Mouse (Mus musculus): ENCODE data around the gene Nkiras2. TPM values are rescaled to one million over a fixed set of nuclear protein-coding genes. Genes with fewer than 3 reads are reported as not detected.

Nkiras2 gene
- total RNA-seq, 1 experiment from 2014 or later, result 6.9 TPM

GRCm38 (mm10) chr11:100659806-100660205 lies 40.8 kb downstream of the Nkiras2 start:
- ATAC-seq (replicated peaks in 1 of 2; ENCODE audit: insufficient read depth in 1 of 2, low FRiP score in 2 of 2, low TSS enrichment in 1 of 2, low read depth in 1 of 2, poor library complexity in 2 of 2, severe bottlenecking in 2 of 2), result no peak

GRCm38 (mm10) chr11:100671049-100671448 lies 52.0 kb downstream of the Nkiras2 start:
- ATAC-seq (replicated peaks in 1 of 2; ENCODE audit: insufficient read depth in 1 of 2, low FRiP score in 2 of 2, low TSS enrichment in 1 of 2, low read depth in 1 of 2, poor library complexity in 2 of 2, severe bottlenecking in 2 of 2), result no peak

- no peak for ATAC-seq (replicated peaks in 1 of 2; ENCODE audit: insufficient read depth in 1 of 2, low FRiP score in 2 of 2, low TSS enrichment in 1 of 2, low read depth in 1 of 2, poor library complexity in 2 of 2, severe bottlenecking in 2 of 2)
Observed at GRCm38 (mm10) chr11:100671956-100672355, 52.9 kb downstream of the Nkiras2 start.

- ATAC-seq (replicated peaks in 1 of 2; ENCODE audit: insufficient read depth in 1 of 2, low FRiP score in 2 of 2, low TSS enrichment in 1 of 2, low read depth in 1 of 2, poor library complexity in 2 of 2, severe bottlenecking in 2 of 2), result peak in 1 of 2 experiments; percentile 29; a peak in 1 of 4 replicates
Observed at GRCm38 (mm10) chr11:100673169-100673568, 54.1 kb downstream of the Nkiras2 start.

Other genes starting within 250 kb of the Nkiras2 start
- 2.1 and 9.9 TPM in 2 replicates for gene Jup, start 221.5 kb upstream of the Nkiras2 start, total RNA-seq (2017)
- gene P3h4, start 204.4 kb upstream of the Nkiras2 start, total RNA-seq (2017), result 0.65 and 2.7 TPM in 2 replicates
- 0.38 and 0.74 TPM in 2 replicates for gene Fkbp10, start 203.5 kb upstream of the Nkiras2 start, total RNA-seq (2017)
- gene Nt5c3b, start 177.4 kb upstream of the Nkiras2 start, total RNA-seq (2017), result 50.2 and 73.2 TPM in 2 replicates
- 0.60 and 2.1 TPM in 2 replicates for gene Klhl10, start 177.3 kb upstream of the Nkiras2 start, total RNA-seq (2017)
- gene Klhl11, start 146.5 kb upstream of the Nkiras2 start, total RNA-seq (2017), result 27.6 and 34.2 TPM in 2 replicates
- 91.6 and 97.6 TPM in 2 replicates for gene Acly, start 91.2 kb upstream of the Nkiras2 start, total RNA-seq (2017)
- 0.31 TPM in 1 of 2 replicates, not detected in the other for gene Ttc25, start 73.6 kb upstream of the Nkiras2 start, total RNA-seq (2017)
- 26.4 and 27.5 TPM in 2 replicates for gene Cnp, start 44.3 kb upstream of the Nkiras2 start, total RNA-seq (2017)
- gene Dnajc7, start 924 bp downstream of the Nkiras2 start, total RNA-seq (2017), result 129 and 135 TPM in 2 replicates
- 0.20 TPM in 1 of 2 replicates, not detected in the other for gene Zfp385c, start 73.2 kb downstream of the Nkiras2 start, total RNA-seq (2017)
- gene Dhx58, start 85.0 kb downstream of the Nkiras2 start, total RNA-seq (2017), result 31.1 and 33.1 TPM in 2 replicates
- 26.1 TPM in 2 replicates for gene Kat2a, start 93.2 kb downstream of the Nkiras2 start, total RNA-seq (2017)
- gene Hspb9, start 94.6 kb downstream of the Nkiras2 start, total RNA-seq (2017), result not detected in 2 replicates
- 75.3 and 87.9 TPM in 2 replicates for gene Rab5c, start 119.0 kb downstream of the Nkiras2 start, total RNA-seq (2017)
- 0.13 TPM in 1 of 2 replicates, not detected in the other for gene Kcnh4, start 140.7 kb downstream of the Nkiras2 start, total RNA-seq (2017)
- gene Hcrt, start 143.7 kb downstream of the Nkiras2 start, total RNA-seq (2017), result not detected in 2 replicates
- 2.4 and 3.3 TPM in 2 replicates for gene Ghdc, start 151.7 kb downstream of the Nkiras2 start, total RNA-seq (2017)
- gene Stat5b, start 231.5 kb downstream of the Nkiras2 start, total RNA-seq (2017), result 58.8 and 66.2 TPM in 2 replicates
- gene Stat5a, start 240.1 kb downstream of the Nkiras2 start, total RNA-seq (2017), result 48.2 and 54.6 TPM in 2 replicates

Measured in hematopoietic stem cell, adult 5-6 weeks (primary cell).